8 mouse cellular contexts compared by ENCODE assay signal in genomic region chr11:120041191-120042123, GRCm38 (mm10). TPM values are rescaled to one million over a fixed set of nuclear protein-coding genes. Genes with fewer than 3 reads are reported as not detected.
A peak's percentile ranks its signal among the peaks of the same experiment; 100 is the strongest.
DNase-seq lines count a peak whose midpoint lies in the region; ATAC-seq and TF ChIP-seq lines count a peak whose summit lies in the region.

No protein-coding gene starts in this region.

- H3K4me2 ChIP-seq in embryonic facial prominence, embryonic 15.5 days (replicated peaks) = no peak overlapping the region
- H3K4me2 ChIP-seq in hindbrain, embryonic 12.5 days (replicated peaks) = no peak overlapping the region
- peak overlapping the region; percentile 31; the same call in 1 of the 2 replicates for H3K4me2 ChIP-seq in liver, embryonic 11.5 days

- H3K9ac ChIP-seq in embryonic facial prominence, embryonic 15.5 days = no peak overlapping the region
- H3K9ac ChIP-seq in hindbrain, embryonic 12.5 days = peak overlapping the region; percentile 20; the same call in 1 of the 2 replicates
- no peak overlapping the region for H3K9ac ChIP-seq in liver, embryonic 11.5 days (ENCODE audit: low read depth, low read length)

- WGBS in embryonic facial prominence, embryonic 15.5 days = 54% methylated on average over 13 of the region's 13 CpGs
- 68% methylated on average over 13 of the region's 13 CpGs for WGBS in hindbrain, embryonic 12.5 days
- WGBS in liver, embryonic 11.5 days = 45% methylated on average over 13 of the region's 13 CpGs

- peak overlapping the region; percentile 28; the same call in 1 of the 2 replicates for H3K27ac ChIP-seq in embryonic facial prominence, embryonic 15.5 days (replicated peaks)
- no peak overlapping the region for H3K27ac ChIP-seq in hindbrain, embryonic 12.5 days
- H3K27ac ChIP-seq in liver, embryonic 11.5 days (ENCODE audit: low read depth, low read length) = peak overlapping the region; percentile 71

- no peaks in the 10 kb centered on the region for H3K79me2 ChIP-seq in C2C12 (ENCODE audit: control insufficient read depth, insufficient read depth)

- no peaks in the 10 kb centered on the region for H3K79me3 ChIP-seq in C2C12 (ENCODE audit: low read depth)

- H3K4me1 ChIP-seq in embryonic facial prominence, embryonic 15.5 days = peaks cover 28% of the 10 kb centered on the region
- H3K4me1 ChIP-seq in hindbrain, embryonic 12.5 days = peaks cover 42% of the 10 kb centered on the region
- peaks cover 17% of the 10 kb centered on the region for H3K4me1 ChIP-seq in liver, embryonic 11.5 days (replicated peaks; ENCODE audit: control insufficient read depth, insufficient read depth, low read length)

- no peaks in the 10 kb centered on the region for H3K9me3 ChIP-seq in embryonic facial prominence, embryonic 15.5 days (replicated peaks)
- H3K9me3 ChIP-seq in hindbrain, embryonic 12.5 days (replicated peaks) = no peaks in the 10 kb centered on the region
- no peaks in the 10 kb centered on the region for H3K9me3 ChIP-seq in liver, embryonic 11.5 days (ENCODE audit: control insufficient read depth, low read length)

- ATAC-seq in cerebellum, adult (ENCODE audit: insufficient number of reproducible peaks, low FRiP score, low TSS enrichment) = 0 out of 2 replicates have a peak, but pooled peaks have one; percentile 18
- ATAC-seq in embryonic facial prominence, embryonic 15.5 days (ENCODE audit: insufficient number of reproducible peaks, low FRiP score, low TSS enrichment, low read depth) = no peak
- no peak for ATAC-seq in hindbrain, embryonic 12.5 days (ENCODE audit: low FRiP score)
- peak; percentile 67 for ATAC-seq in liver, embryonic 11.5 days (replicated peaks; ENCODE audit: low FRiP score)
- ATAC-seq in neutrophil, adult 5-6 weeks (ENCODE audit: extremely low read depth, insufficient number of reproducible peaks, low FRiP score, poor library complexity, severe bottlenecking) = peak; percentile 63

- H3K36me3 ChIP-seq in C2C12 (ENCODE audit: control insufficient read depth, insufficient read depth) = no peaks in the 10 kb centered on the region
- H3K36me3 ChIP-seq in embryonic facial prominence, embryonic 15.5 days = no peaks in the 10 kb centered on the region
- no peaks in the 10 kb centered on the region for H3K36me3 ChIP-seq in hindbrain, embryonic 12.5 days
- H3K36me3 ChIP-seq in liver, embryonic 11.5 days (ENCODE audit: control insufficient read depth, insufficient read depth, low read length) = no peaks in the 10 kb centered on the region

- no peak for DNase-seq in cerebellum, adult 11 months
- DNase-seq in liver, embryonic 11.5 days (ENCODE audit: low spot score) = no peak
- no peak for DNase-seq in T-cell, adult 2 months (ENCODE audit: low spot score)

- H3K27me3 ChIP-seq in C2C12 (ENCODE audit: control insufficient read depth, insufficient read depth, insufficient read length) = peaks cover 41% of the 10 kb centered on the region
- H3K27me3 ChIP-seq in embryonic facial prominence, embryonic 15.5 days = peaks cover 3% of the 10 kb centered on the region
- peaks cover 11% of the 10 kb centered on the region for H3K27me3 ChIP-seq in hindbrain, embryonic 12.5 days
- peaks cover 15% of the 10 kb centered on the region for H3K27me3 ChIP-seq in liver, embryonic 11.5 days (replicated peaks; ENCODE audit: control insufficient read depth, insufficient read depth, low read length)

- no peak for TF ChIP-seq CTCF in C2C12 (IDR thresholded peaks at IDR 0.05; ENCODE audit: control insufficient read depth, insufficient read depth, insufficient read length)

- H3ac ChIP-seq in C2C12 (ENCODE audit: control insufficient read depth, insufficient read length, low read depth) = no peak overlapping the region

- H3K4me3 ChIP-seq in C2C12 (ENCODE audit: insufficient read depth, poor library complexity, severe bottlenecking) = no peak overlapping the region
- no peak overlapping the region for H3K4me3 ChIP-seq in embryonic facial prominence, embryonic 15.5 days (replicated peaks)
- no peak overlapping the region for H3K4me3 ChIP-seq in hindbrain, embryonic 12.5 days
- H3K4me3 ChIP-seq in liver, embryonic 11.5 days (ENCODE audit: low read depth, low read length) = 0 out of 2 replicates have a peak overlapping the region, but pooled peaks have one; percentile 20

TF ChIP-seq in C2C12, 6 proteins besides CTCF, POLR2A, EP300 and RAD21:
- TF ChIP-seq MYOG (IDR thresholded peaks at IDR 0.05; ENCODE audit: control insufficient read depth, extremely low read depth, insufficient read length) (no peak), USF1 (IDR thresholded peaks at IDR 0.05; ENCODE audit: low read depth) (peak; percentile 19)

RNA-seq across cellular contexts. Expression of gene Aatk, which starts 5.5 kb away (rescaled TPM):
- polyA plus RNA-seq in C2C12 (2012; fragmentation: generic; extraction: Trizol) = not detected
- polyA plus RNA-seq in embryonic facial prominence, embryonic 15.5 days (2015; fragmentation: Nextera tagmentation; extraction: Ambion mirVana) = 7.5 and 7.8 TPM in 2 replicates
- polyA plus RNA-seq in hindbrain, embryonic 12.5 days (2016; fragmentation: Nextera tagmentation; extraction: Ambion mirVana) = 12.6 and 13.5 TPM in 2 replicates
- polyA plus RNA-seq in liver, embryonic 11.5 days (2014; fragmentation: Nextera tagmentation; extraction: Ambion mirVana) = 0.74 and 0.86 TPM in 2 replicates
- 14.4 and 16.2 TPM in 2 replicates for total RNA-seq in neutrophil, adult 5-6 weeks (2017)

RNA-seq across cellular contexts. Expression of gene Cep131, which starts 45.2 kb away (rescaled TPM):
- polyA plus RNA-seq in C2C12 (2012; fragmentation: generic; extraction: Trizol) = 11.6 TPM
- polyA plus RNA-seq in embryonic facial prominence, embryonic 15.5 days (2015; fragmentation: Nextera tagmentation; extraction: Ambion mirVana) = 27.7 and 30.7 TPM in 2 replicates
- polyA plus RNA-seq in hindbrain, embryonic 12.5 days (2016; fragmentation: Nextera tagmentation; extraction: Ambion mirVana) = 39.5 and 47.3 TPM in 2 replicates
- 17.4 and 19.2 TPM in 2 replicates for polyA plus RNA-seq in liver, embryonic 11.5 days (2014; fragmentation: Nextera tagmentation; extraction: Ambion mirVana)
- total RNA-seq in neutrophil, adult 5-6 weeks (2017) = 6.3 and 12.6 TPM in 2 replicates

RNA-seq across cellular contexts. Expression of gene Tepsin, which starts 57.1 kb away (rescaled TPM):
- 10.0 TPM for polyA plus RNA-seq in C2C12 (2012; fragmentation: generic; extraction: Trizol)
- polyA plus RNA-seq in embryonic facial prominence, embryonic 15.5 days (2015; fragmentation: Nextera tagmentation; extraction: Ambion mirVana) = 16.5 and 20.8 TPM in 2 replicates
- polyA plus RNA-seq in hindbrain, embryonic 12.5 days (2016; fragmentation: Nextera tagmentation; extraction: Ambion mirVana) = 17.3 and 22.0 TPM in 2 replicates
- polyA plus RNA-seq in liver, embryonic 11.5 days (2014; fragmentation: Nextera tagmentation; extraction: Ambion mirVana) = 16.4 and 19.5 TPM in 2 replicates
- total RNA-seq in neutrophil, adult 5-6 weeks (2017) = 15.5 and 30.6 TPM in 2 replicates

RNA-seq across cellular contexts. Expression of gene Ndufaf8, which starts 57.3 kb away (rescaled TPM):
- 59.0 TPM for polyA plus RNA-seq in C2C12 (2012; fragmentation: generic; extraction: Trizol)
- polyA plus RNA-seq in embryonic facial prominence, embryonic 15.5 days (2015; fragmentation: Nextera tagmentation; extraction: Ambion mirVana) = 80.6 and 81.4 TPM in 2 replicates
- 45.8 and 52.7 TPM in 2 replicates for polyA plus RNA-seq in hindbrain, embryonic 12.5 days (2016; fragmentation: Nextera tagmentation; extraction: Ambion mirVana)
- 87.5 and 102 TPM in 2 replicates for polyA plus RNA-seq in liver, embryonic 11.5 days (2014; fragmentation: Nextera tagmentation; extraction: Ambion mirVana)
- 8.8 and 11.3 TPM in 2 replicates for total RNA-seq in neutrophil, adult 5-6 weeks (2017)

Comparison
In these comparisons a context has a peak if more than half of its experiments do, and no peak if none do; other contexts are left out.
1. ATAC-seq: peak in cerebellum, adult (single experiment), liver, embryonic 11.5 days (single experiment) and neutrophil, adult 5-6 weeks (single experiment); none in embryonic facial prominence, embryonic 15.5 days (single experiment) and hindbrain, embryonic 12.5 days (single experiment).